Mouse (Mus musculus) neural tube, embryonic 10.5 days (tissue): ENCODE data around the gene Slc25a47.

Source experiments
- DNase-seq: peaks from one replicate; pipeline ENCODE4 v3.0.0-alpha.2; 2017; ENCODE audit warnings: low spot score; ENCODE audit errors: extremely low spot score

Slc25a47 gene

GRCm38 (mm10) chr12:108835840-108836409 is at the start of gene Slc25a47, which contains the start of gene Slc25a29:
Gene Slc25a47 (plus strand): TSS chr12:108836046.
Gene Slc25a29 (minus strand): TSS chr12:108835883.
- DNase-seq = peak; percentile 95

- no peak for DNase-seq
Measured at GRCm38 (mm10) chr12:108787329-108787728, 48.5 kb upstream of the Slc25a47 start.

DNA sequence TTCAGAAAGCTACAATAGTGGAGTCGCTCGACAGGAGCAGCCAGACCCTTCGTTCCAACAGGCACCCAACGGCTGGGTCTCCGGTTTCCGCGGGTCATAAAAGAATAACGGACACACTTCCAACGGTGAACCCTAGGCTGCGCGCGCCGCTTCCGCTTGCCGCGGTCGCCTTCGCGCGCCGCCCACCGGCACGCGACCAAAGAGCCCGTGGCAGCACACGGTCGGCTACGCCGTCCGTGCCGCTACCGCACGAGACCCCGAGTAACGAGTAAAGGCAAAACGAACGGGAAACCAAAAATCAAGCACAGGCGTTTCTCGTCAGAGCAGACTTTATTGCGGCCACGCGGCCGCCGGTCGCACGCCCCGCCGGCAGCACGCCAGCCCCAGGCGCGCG is 43.7 kb upstream of the Slc25a47 start:
- peak; percentile 81 for DNase-seq

DNA sequence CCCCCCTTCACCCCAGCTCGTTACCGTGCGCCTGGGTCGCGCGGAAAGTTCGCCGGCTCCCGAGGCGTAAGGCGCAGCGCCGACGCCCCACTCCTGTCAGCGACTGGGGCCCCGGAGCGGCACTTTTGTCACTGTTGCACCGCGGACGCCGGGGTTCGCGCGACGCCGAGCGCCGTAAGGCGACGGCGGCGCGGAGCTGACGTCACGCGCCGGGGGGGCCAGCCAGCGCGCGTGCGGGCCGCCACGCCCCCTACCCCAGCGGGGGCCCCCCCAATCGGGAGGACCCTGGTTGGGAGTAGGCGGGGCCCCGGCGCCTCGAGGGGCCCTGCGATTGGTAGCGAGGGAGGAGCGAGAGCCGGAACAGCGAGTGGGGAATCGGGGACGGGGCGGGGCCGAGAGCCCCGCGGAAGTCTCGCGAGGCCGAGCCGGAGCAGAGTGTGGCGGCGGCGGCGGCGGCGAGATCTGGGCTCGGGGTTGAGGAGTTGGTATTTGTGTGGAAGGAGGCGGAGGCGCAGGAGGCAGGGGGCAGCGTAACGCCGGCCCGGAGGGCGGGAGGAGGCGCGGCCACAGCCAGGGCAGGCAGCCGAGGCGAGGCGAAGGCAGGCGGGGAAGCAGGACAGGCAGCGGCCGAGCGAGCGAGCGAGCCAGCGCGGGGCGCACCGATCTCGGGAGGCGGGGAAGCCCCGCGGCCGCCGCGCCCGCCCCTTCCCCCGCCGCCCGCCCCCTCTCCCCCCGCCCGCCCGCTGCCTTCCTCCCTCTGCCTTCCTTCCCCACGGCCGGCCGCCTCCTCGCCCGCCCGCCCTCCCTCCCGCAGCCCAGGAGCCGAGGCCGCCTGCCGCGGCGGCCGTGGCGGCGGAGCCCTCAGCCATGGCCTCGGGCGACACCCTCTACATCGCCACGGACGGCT is 43.0 kb upstream of the Slc25a47 start, which contains the start of gene Yy1:
Gene Yy1 (plus strand): TSS at position 428 of the 907 bp plus-strand sequence.
- DNase-seq = peak; percentile 98

DNA sequence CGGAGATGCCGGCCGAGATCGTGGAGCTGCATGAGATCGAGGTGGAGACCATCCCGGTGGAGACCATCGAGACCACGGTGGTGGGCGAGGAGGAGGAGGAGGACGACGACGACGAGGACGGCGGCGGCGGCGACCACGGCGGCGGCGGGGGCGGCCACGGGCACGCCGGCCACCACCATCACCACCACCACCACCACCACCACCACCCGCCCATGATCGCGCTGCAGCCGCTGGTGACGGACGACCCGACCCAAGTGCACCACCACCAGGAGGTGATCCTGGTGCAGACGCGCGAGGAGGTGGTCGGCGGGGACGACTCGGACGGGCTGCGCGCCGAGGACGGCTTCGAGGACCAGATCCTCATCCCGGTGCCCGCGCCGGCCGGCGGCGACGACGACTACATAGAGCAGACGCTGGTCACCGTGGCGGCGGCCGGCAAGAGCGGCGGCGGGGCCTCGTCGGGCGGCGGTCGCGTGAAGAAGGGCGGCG is 42.3 kb upstream of the Slc25a47 start:
- peak; percentile 33 for DNase-seq

DNA sequence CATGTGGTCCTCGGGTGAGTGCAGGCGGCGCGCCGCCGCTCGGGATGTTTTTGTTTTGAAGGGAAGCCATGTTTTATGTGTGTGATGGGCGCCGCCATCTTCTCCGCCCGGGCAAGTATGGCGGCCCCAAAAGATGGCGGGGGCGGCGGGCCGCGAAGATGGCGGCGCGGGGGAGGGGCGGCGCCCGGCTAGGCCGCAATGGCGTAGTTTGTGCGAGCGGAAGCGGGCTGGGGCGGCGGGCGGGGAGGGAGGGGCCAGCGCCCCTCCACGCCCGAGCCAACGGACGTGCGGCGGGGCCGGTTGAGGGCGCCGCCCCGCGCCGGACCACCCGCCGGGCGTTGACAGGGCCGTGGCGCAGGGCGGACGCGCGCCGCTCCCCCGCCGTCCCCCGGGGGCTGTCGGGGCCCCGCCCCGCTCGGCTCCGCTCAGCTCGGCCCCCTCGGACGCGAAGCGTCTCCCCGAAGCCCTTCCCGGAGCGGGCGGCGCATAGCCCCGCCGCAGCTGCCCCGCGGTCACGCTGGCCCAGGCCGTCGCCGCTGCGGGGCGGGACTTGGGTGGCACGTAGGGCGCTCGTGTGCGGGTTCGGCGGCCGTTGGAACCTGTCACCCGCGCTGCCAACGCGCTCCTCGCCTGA is 41.7 kb upstream of the Slc25a47 start:
- DNase-seq = peak; percentile 83

- DNase-seq = no peak
Measured at GRCm38 (mm10) chr12:108794979-108795537, 40.8 kb upstream of the Slc25a47 start.

DNA sequence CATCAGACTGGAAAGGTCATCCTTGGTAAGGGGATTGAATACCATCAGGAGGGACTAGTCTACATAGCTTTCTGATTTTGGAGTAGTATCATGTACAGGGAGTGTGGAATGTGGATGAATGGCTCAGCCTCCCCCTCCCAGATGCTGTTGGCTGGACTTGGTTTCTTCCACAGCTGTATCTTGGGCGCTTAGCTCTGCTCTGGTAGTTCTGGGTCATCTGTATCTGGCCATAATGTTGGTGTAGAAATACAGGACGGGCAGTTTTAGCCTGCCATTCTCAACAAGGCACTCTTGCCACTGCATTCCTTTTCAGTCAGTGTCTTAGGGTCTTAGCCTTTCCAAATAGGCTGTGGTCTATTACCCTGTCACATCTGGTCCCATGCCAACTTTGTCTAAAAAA is 34.2 kb upstream of the Slc25a47 start:
- no peak for DNase-seq

- DNase-seq = no peak
Measured at GRCm38 (mm10) chr12:108804388-108804787, 31.5 kb upstream of the Slc25a47 start.

DNA sequence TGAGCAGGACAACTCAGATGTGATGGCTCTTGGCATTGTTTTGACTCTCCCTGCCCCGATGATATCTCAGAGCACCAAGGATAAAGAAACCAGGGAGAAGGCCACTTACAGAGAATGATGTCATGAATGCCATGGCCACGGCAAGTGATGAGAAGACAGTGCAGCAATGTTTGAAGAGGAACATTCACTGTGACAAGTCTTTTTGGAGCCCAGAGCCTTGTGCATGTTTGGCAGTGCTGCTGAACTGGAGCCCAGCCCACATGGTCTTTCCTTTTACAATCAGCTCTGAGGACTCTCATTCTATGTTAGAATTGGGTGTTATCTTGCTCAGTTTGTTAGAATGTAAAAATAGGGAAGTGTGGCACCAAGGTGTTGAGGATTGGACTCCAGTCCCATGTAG is 27.4 kb upstream of the Slc25a47 start:
- DNase-seq = no peak

DNA sequence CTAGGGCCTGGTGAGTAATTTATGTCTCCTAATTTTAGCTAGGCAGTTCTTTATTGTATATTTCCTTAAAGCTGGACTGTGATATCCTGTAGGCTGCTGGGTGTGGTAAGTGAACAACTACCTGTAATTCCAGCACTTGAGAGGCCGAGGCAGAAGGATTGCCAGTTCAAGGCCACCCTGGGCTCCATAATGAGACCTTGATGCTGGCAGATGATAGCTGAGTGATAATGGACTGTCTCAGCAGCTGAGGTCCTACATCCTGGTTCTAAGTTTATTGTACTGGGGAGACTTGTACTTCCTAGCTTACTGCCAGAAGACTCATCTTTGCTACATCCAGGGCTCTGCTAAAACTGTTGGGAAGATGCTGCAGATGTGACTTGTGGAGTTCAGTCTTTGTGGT is 26.1 kb upstream of the Slc25a47 start:
- DNase-seq = no peak

DNA sequence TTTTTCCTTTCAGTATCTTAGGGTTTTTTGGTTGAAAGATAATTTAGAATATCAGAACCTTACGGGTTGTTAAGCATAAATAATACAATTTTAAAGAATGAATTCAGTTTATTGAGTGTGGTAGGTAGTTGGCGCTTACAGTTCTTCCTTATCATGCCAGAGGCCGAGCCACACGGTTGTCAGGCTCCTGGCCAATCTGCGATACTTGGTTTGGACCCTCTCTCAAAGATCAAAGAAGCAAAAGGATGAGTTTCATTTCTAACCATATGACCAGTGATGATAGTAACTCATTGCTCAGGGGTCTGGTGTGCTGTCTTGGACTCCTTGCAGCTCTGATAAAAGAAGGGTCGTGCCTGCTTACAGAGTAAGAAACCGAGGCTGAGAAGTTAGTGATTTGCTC is 25.5 kb upstream of the Slc25a47 start:
- no peak for DNase-seq

DNA sequence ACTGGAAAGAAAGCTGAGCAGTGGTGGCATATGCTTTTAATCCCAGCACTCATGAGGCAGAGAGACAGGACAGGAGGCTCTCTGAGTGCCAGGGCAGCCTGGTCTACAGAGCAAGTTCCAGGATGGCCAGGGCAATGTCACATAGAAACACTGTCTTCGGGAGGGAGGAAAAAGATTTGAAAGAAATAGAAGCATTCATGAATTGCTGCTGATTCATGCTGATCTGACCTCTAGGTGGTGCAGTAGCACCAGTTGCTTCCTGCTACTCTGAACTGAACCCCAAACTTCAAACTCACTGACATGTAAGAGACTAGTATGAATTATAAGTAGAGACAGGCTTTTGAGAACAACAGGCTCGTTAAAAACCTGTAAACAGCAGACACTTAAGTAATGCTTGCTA is 24.7 kb upstream of the Slc25a47 start:
- DNase-seq = no peak

- no peak for DNase-seq
Measured at GRCm38 (mm10) chr12:108812463-108812862, 23.4 kb upstream of the Slc25a47 start.

DNA sequence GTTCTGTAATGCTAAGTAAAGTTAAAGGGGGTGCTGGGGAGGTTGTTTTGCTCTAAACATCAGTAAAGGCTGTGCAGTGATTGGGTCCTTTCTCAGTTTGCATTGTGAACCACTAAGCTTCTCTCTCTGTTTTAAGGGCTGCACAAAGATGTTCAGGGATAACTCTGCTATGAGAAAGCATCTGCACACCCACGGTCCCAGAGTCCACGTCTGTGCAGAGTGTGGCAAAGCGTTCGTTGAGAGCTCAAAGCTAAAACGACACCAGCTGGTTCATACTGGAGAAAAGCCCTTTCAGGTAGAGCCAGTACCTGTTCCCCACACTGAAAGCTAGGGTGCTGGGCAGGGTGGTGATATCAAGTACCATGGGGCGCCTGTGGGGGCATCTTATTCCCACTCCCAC is 21.4 kb upstream of the Slc25a47 start:
- DNase-seq = no peak

- no peak for DNase-seq
Measured at GRCm38 (mm10) chr12:108816569-108816968, 19.3 kb upstream of the Slc25a47 start.

GRCm38 (mm10) chr12:108820461-108820860 is 15.4 kb upstream of the Slc25a47 start:
- no peak for DNase-seq

DNA sequence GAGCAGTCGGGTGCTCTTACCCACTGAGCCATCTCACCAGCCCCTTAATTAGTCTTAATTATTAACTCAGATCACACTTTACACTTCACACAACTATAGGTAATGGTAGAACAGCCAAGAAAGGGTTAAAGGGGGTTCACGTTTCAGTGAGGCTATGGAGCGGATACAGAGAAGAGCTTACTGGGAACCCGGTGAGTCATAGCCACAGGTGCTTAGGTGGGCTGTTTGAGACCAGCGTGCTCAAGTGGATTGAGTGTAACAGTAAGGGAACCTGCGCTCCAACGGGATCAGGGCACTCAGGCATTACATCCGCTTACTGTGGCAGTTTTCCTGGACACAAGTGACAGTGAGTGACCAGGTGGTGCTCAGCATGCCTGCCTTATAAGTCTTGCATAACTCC is 12.8 kb upstream of the Slc25a47 start:
- no peak for DNase-seq

GRCm38 (mm10) chr12:108824225-108824874 is 11.5 kb upstream of the Slc25a47 start:
- DNase-seq = no peak

DNA sequence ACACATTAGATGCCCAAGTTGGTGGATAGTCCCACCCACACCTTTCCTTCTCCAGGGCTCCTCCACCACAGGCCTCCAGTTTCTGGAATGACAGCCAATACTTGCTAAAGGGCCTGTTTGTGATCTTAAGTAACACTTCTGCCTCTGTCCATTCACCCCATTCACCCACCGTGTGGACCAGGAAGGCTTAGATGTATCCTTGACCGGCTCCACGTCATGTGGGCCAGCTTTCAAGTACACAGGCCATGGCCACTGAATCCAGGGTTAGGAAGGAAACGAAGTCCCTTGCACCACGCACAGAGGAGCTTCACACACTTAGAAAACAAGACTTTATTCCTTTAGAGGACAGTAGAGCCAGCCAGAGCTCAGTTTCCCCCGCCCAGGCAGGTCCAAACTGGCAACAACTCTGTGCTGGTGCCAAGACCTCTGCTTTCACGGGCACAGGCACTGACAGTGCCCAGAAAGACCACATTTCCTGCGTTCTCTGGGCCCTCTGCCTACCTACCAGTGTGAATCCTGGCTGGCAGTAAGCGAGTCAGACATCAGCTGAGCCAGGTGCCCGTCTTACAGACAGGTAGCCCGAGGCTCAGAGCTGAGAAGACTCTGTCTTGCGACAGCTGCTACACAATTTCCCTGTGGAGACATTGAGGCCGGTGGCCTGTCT is 10.2 kb upstream of the Slc25a47 start:
- DNase-seq = no peak
